Mouse (Mus musculus): ENCODE measurements around the gene Spen. TPM values are rescaled to one million over a fixed set of nuclear protein-coding genes. Genes with fewer than 3 reads are reported as not detected.

The Spen gene
- polyA plus RNA-seq, 1 experiment from 2014 or later = 13.8 TPM

GRCm38 (mm10) chr4:141484071-141484470 lies 54.3 kb downstream of the Spen start:
- H3K27me3 ChIP-seq = no peaks in the 10 kb centered on the region
- H3K9me3 ChIP-seq = no peaks in the 10 kb centered on the region
- peaks cover 99% of the 10 kb centered on the region for H3K36me3 ChIP-seq
- H3K4me1 ChIP-seq (replicated peaks) = no peaks in the 10 kb centered on the region
- no peak overlapping the region for H3K9ac ChIP-seq
- no peak for ATAC-seq (ENCODE audit: low read depth)
- no peak overlapping the region for H3K4me3 ChIP-seq
- WGBS = 85% methylated on average over 11 of the region's 11 CpGs
- no peak overlapping the region for H3K27ac ChIP-seq (replicated peaks)
- H3K4me2 ChIP-seq = no peak overlapping the region

- Histone ChIP-seq H3K27me3 (no peaks in the 10 kb centered on the region), H3K9me3 (no peaks in the 10 kb centered on the region), H3K36me3 (peaks cover 99% of the 10 kb centered on the region), H3K4me2 (no peak overlapping the region), H3K9ac (no peak overlapping the region), H3K4me1 (replicated peaks) (no peaks in the 10 kb centered on the region), H3K27ac (replicated peaks) (no peak overlapping the region), H3K4me3 (no peak overlapping the region)
- WGBS = 92% methylated on average over 8 of the region's 8 CpGs
- no peak for ATAC-seq (ENCODE audit: low read depth)
These were observed 59.0 kb downstream of the Spen start for GRCm38 (mm10) chr4:141479411-141479810.

DNA sequence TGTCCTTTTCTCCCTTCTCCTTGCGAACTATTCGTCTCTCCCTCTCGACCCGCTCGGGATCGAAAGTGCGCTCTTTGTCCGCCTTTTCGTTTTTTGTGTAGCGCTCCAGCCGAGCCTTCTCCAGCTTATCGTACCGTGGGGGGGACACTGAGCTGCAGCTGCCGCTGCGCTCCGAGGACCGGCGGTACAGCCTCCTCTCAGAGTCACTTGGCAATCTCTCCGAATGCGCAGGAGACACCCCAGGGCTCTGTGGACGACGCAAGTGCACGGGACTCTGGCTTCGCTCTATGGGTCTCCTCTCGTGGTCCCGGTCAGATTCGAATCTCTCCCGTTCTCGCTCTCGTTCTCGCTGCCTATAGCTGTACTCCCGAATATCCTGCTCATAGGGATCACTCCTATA lies 59.6 kb downstream of the Spen start:
- Histone ChIP-seq H3K4me1 (replicated peaks) (no peaks in the 10 kb centered on the region), H3K9me3 (no peaks in the 10 kb centered on the region), H3K27ac (replicated peaks) (0 out of 2 replicates have a peak overlapping the region, but pooled peaks have one; percentile 35), H3K9ac (no peak overlapping the region), H3K36me3 (peaks cover 99% of the 10 kb centered on the region), H3K4me2 (no peak overlapping the region), H3K27me3 (no peaks in the 10 kb centered on the region), H3K4me3 (no peak overlapping the region)
- no peak for ATAC-seq (ENCODE audit: low read depth)
- WGBS = 94% methylated on average over 32 of the region's 32 CpGs

GRCm38 (mm10) chr4:141478225-141478624 lies 60.2 kb downstream of the Spen start:
- no peaks in the 10 kb centered on the region for H3K4me1 ChIP-seq (replicated peaks)
- H3K27ac ChIP-seq (replicated peaks) = peak overlapping the region; percentile 35; the same call in 1 of the 2 replicates
- no peak overlapping the region for H3K4me2 ChIP-seq
- H3K27me3 ChIP-seq = no peaks in the 10 kb centered on the region
- peaks cover 99% of the 10 kb centered on the region for H3K36me3 ChIP-seq
- H3K4me3 ChIP-seq = no peak overlapping the region
- ATAC-seq (ENCODE audit: low read depth) = no peak
- WGBS = 86% methylated on average over 23 of the region's 23 CpGs
- H3K9me3 ChIP-seq = no peaks in the 10 kb centered on the region
- no peak overlapping the region for H3K9ac ChIP-seq

DNA sequence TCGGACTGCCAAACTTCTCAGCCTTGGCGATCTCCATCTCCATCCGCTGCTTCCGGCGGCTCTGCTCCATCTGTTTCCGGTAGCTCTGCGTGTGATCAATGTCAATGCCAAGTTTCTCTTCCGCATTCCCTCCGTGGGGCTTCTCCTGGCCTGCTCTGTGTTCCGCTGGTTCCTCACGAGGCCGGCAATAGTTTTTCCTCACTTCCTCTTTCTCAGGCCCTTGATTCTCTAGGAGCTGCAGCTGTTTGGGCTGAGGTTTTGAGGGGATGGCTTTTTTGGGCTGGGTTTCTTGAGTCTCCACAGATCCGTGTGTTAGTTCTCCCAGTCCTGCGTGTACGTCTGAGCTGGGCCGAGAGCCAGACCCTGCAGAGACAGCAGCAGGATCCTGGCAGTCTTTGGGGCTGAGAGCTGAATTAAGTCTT lies 60.7 kb downstream of the Spen start:
- Histone ChIP-seq H3K27ac (replicated peaks) (no peak overlapping the region), H3K9ac (no peak overlapping the region), H3K4me1 (replicated peaks) (no peaks in the 10 kb centered on the region), H3K9me3 (no peaks in the 10 kb centered on the region), H3K4me3 (no peak overlapping the region), H3K36me3 (peaks cover 99% of the 10 kb centered on the region), H3K4me2 (no peak overlapping the region), H3K27me3 (no peaks in the 10 kb centered on the region)
- no peak for ATAC-seq (ENCODE audit: low read depth)
- 80% methylated on average over 16 of the region's 16 CpGs for WGBS

DNA sequence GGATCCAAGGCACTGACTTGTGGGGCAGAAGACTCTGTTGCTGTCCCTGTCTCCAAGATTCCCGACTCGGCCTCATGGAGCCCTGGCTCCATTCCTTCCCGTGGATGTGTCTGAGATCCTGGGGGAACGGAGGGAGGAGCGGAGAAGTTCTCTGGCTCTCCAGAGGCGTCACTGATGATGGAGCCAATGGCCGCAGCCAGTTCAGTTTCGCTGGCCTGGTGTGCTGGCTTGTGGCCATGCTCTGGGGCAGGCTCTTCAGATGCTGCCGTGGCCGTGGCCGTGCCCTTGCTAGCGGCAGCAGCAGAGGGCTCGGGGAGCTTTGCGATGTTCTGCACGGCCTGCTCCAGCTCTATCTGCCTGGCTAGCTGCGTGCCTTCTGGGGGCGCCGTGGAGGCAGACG lies 64.0 kb downstream of the Spen start:
- H3K27ac ChIP-seq (replicated peaks) = no peak overlapping the region
- no peak overlapping the region for H3K9ac ChIP-seq
- no peak overlapping the region for H3K4me2 ChIP-seq
- H3K4me3 ChIP-seq = no peak overlapping the region
- H3K27me3 ChIP-seq = no peaks in the 10 kb centered on the region
- no peak for ATAC-seq (ENCODE audit: low read depth)
- no peaks in the 10 kb centered on the region for H3K4me1 ChIP-seq (replicated peaks)
- H3K36me3 ChIP-seq = peaks cover 100% of the 10 kb centered on the region
- H3K9me3 ChIP-seq = no peaks in the 10 kb centered on the region
- WGBS = 91% methylated on average over 19 of the region's 19 CpGs

GRCm38 (mm10) chr4:141472641-141473321 lies 65.6 kb downstream of the Spen start:
- ATAC-seq (ENCODE audit: low read depth) = no peak

GRCm38 (mm10) chr4:141471491-141471890 lies 66.9 kb downstream of the Spen start:
- Histone ChIP-seq H3K4me2 (no peak overlapping the region), H3K27me3 (no peaks in the 10 kb centered on the region), H3K9me3 (no peaks in the 10 kb centered on the region), H3K4me3 (no peak overlapping the region), H3K36me3 (peaks cover 99% of the 10 kb centered on the region), H3K4me1 (replicated peaks) (no peaks in the 10 kb centered on the region), H3K27ac (replicated peaks) (no peak overlapping the region), H3K9ac (no peak overlapping the region)
- ATAC-seq (ENCODE audit: low read depth) = no peak
- 96% methylated on average over 16 of the region's 16 CpGs for WGBS

More at GRCm38 (mm10) chr4:141472641-141473321, 65.6 kb downstream of the Spen start:
- WGBS = 67% methylated on average over 32 of the region's 32 CpGs
- Histone ChIP-seq H3K36me3 (peaks cover 99% of the 10 kb centered on the region), H3K4me3 (no peak overlapping the region), H3K4me2 (no peak overlapping the region), H3K4me1 (replicated peaks) (no peaks in the 10 kb centered on the region), H3K27me3 (no peaks in the 10 kb centered on the region), H3K27ac (replicated peaks) (no peak overlapping the region), H3K9me3 (no peaks in the 10 kb centered on the region), H3K9ac (no peak overlapping the region)

DNA sequence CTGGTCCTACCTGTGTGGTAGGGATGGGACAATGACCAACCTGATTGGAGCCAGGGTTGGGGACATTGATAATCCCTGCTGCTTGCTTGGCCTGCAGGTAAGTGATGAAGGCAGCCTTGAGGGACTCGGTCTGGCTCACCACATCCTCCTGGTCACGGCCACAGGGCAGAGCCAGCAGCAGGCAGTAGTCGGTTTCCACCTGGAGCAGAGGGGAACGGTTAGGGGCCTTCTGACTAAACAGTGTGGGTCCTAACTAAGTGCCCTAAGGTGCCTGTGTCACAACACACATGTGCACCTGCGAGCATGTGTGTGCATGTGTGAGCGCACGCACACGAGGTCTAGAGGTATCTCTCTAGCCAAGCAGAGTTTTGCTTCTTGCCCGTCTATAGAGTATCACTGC lies 69.1 kb downstream of the Spen start:
- Histone ChIP-seq H3K9me3 (no peaks in the 10 kb centered on the region), H3K36me3 (peaks cover 99% of the 10 kb centered on the region), H3K27ac (replicated peaks) (no peak overlapping the region), H3K9ac (no peak overlapping the region), H3K4me1 (replicated peaks) (no peaks in the 10 kb centered on the region), H3K4me3 (no peak overlapping the region), H3K27me3 (no peaks in the 10 kb centered on the region), H3K4me2 (no peak overlapping the region)
- 92% methylated on average over 9 of the region's 9 CpGs for WGBS
- no peak for ATAC-seq (ENCODE audit: low read depth)

DNA sequence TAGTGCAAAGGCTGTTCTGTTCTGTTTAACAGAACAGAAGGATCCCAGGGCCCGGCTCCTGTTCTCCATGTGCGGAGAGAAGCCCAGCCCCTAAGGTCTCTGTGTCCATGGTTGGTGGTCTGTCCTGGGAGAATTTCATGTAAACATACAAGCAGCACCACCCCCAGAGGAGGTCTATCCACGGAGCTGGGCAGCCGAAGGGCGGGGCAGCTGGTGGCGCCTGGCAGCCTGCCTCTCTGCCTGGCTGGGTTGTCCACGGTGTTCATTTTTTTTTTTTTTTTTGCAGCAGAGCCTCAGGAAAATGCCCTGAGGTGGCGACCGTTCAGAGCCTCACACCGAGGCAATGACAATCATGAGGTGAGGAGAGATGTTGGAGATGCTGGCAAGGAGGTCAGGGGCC lies 69.8 kb downstream of the Spen start:
- no peak overlapping the region for H3K27ac ChIP-seq (replicated peaks)
- 68% methylated on average over 10 of the region's 10 CpGs for WGBS
- no peaks in the 10 kb centered on the region for H3K4me1 ChIP-seq (replicated peaks)
- H3K27me3 ChIP-seq = no peaks in the 10 kb centered on the region
- no peak overlapping the region for H3K9ac ChIP-seq
- no peaks in the 10 kb centered on the region for H3K9me3 ChIP-seq
- H3K36me3 ChIP-seq = peaks cover 99% of the 10 kb centered on the region
- no peak overlapping the region for H3K4me2 ChIP-seq
- no peak for ATAC-seq (ENCODE audit: low read depth)
- H3K4me3 ChIP-seq = no peak overlapping the region

GRCm38 (mm10) chr4:141467581-141467927 lies 70.8 kb downstream of the Spen start:
- H3K36me3 ChIP-seq = peaks cover 99% of the 10 kb centered on the region
- no peaks in the 10 kb centered on the region for H3K27me3 ChIP-seq
- H3K4me2 ChIP-seq = no peak overlapping the region
- H3K9me3 ChIP-seq = no peaks in the 10 kb centered on the region
- H3K9ac ChIP-seq = no peak overlapping the region
- no peak for ATAC-seq (ENCODE audit: low read depth)
- WGBS = 82% methylated on average over 6 of the region's 6 CpGs
- H3K27ac ChIP-seq (replicated peaks) = no peak overlapping the region
- H3K4me1 ChIP-seq (replicated peaks) = no peaks in the 10 kb centered on the region
- no peak overlapping the region for H3K4me3 ChIP-seq

DNA sequence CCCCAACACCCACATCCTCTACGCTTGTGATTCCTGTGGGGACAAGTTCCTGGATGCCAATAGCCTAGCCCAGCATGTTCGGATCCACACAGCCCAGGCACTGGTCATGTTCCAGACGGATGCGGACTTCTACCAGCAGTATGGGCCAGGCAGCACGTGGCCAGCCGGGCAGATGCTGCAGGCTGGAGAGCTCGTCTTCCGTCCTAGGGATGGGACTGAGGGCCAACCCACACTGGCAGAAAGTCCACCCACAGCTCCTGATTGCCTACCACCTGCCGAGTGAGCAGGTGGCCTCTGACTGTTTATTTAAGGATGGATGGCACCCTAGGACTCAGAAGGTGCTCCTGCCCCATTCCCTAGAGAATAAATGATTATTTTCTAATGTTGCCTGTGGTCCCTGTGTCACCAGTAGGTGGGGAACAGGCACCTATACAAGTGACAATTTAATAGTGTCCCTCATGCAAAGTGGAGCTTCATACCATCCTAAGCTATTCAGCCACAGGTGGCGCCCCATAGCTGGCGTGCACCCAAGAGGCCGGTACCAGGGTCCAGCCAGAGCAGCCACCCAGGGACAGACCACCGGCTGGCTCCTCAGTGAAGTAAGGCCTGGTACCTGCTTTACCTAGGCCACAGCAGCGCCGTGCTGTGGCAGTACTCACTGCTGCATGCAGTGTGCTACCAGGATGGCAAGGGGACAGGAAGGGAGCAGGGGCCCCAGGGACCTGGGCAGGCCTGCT lies 71.4 kb downstream of the Spen start:
- ATAC-seq (ENCODE audit: low read depth) = no peak
- H3K9me3 ChIP-seq = no peaks in the 10 kb centered on the region
- H3K4me2 ChIP-seq = no peak overlapping the region
- H3K36me3 ChIP-seq = peaks cover 99% of the 10 kb centered on the region
- H3K4me3 ChIP-seq = no peak overlapping the region
- no peaks in the 10 kb centered on the region for H3K27me3 ChIP-seq
- H3K27ac ChIP-seq (replicated peaks) = no peak overlapping the region
- WGBS = 84% methylated on average over 15 of the region's 15 CpGs
- H3K4me1 ChIP-seq (replicated peaks) = no peaks in the 10 kb centered on the region
- H3K9ac ChIP-seq = no peak overlapping the region

All from neural tube, embryonic 13.5 days (tissue).